8 mouse cellular contexts compared by ENCODE assay signal in the genomic region with DNA sequence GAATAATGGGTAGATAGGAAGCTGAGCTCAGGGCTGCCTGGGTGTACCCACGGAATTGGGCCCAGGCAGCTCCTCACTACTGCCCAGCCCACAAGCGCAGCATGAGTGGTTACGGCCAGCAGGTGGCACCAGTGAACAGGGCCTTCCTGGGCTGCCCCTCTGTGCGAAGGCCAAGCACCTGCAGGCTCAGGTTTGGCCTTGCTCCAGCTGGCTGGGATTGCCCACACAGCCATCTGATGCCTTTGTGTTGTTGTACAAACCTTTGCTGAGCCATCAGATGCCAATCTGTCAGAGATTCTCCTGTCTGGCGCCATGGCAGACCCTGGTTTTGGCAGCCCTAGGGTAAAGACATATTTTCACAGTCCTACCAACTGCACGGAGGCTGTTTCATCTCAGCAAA. TPM values are rescaled to one million over a fixed set of nuclear protein-coding genes. Genes with fewer than 3 reads are reported as not detected.
DNase-seq lines count a peak whose midpoint lies in the region; ATAC-seq and TF ChIP-seq lines count a peak whose summit lies in the region.

No protein-coding gene starts in this region.

- H3K4me2 ChIP-seq in embryonic facial prominence, embryonic 11.5 days (ENCODE audit: low read depth, low read length), result no peak overlapping the region
- no peak overlapping the region for H3K4me2 ChIP-seq in heart, embryonic 11.5 days
- H3K4me2 ChIP-seq in kidney, embryonic 16.5 days (replicated peaks; ENCODE audit: low read depth, low read length), result no peak overlapping the region
- no peak overlapping the region for H3K4me2 ChIP-seq in liver, postnatal 0 days (ENCODE audit: low read depth, low read length)
- no peak overlapping the region for H3K4me2 ChIP-seq in neural tube, embryonic 15.5 days

- H3K9me3 ChIP-seq in E14TG2a.4 (ENCODE audit: low read length), result no peaks in the 10 kb centered on the region
- H3K9me3 ChIP-seq in embryonic facial prominence, embryonic 11.5 days (replicated peaks; ENCODE audit: control insufficient read depth, low read length), result no peaks in the 10 kb centered on the region
- H3K9me3 ChIP-seq in heart, embryonic 11.5 days (replicated peaks; ENCODE audit: control insufficient read depth, low read length), result no peaks in the 10 kb centered on the region
- H3K9me3 ChIP-seq in kidney, embryonic 16.5 days (ENCODE audit: low read length), result no peaks in the 10 kb centered on the region; the same call in 1 of the 2 replicates
- no peaks in the 10 kb centered on the region for H3K9me3 ChIP-seq in liver, postnatal 0 days (ENCODE audit: low read length)
- H3K9me3 ChIP-seq in neural tube, embryonic 15.5 days (replicated peaks), result no peaks in the 10 kb centered on the region

- H3K27ac ChIP-seq in bone marrow, adult 2 months (ENCODE audit: control insufficient read depth, insufficient read depth, low read depth, low read length, poor library complexity), result no peak overlapping the region
- H3K27ac ChIP-seq in embryonic facial prominence, embryonic 11.5 days (replicated peaks; ENCODE audit: low read depth, low read length), result no peak overlapping the region
- no peak overlapping the region for H3K27ac ChIP-seq in heart, embryonic 11.5 days (ENCODE audit: low read depth, low read length)
- H3K27ac ChIP-seq in kidney, embryonic 16.5 days (ENCODE audit: low read length), result no peak overlapping the region
- H3K27ac ChIP-seq in liver, postnatal 0 days (ENCODE audit: low read depth), result no peak overlapping the region
- no peak overlapping the region for H3K27ac ChIP-seq in neural tube, embryonic 15.5 days (replicated peaks)

- 33% methylated on average over 6 of the region's 6 CpGs for WGBS in bone marrow, adult 2 months
- 26% methylated on average over 6 of the region's 6 CpGs for WGBS in embryonic facial prominence, embryonic 11.5 days
- WGBS in heart, embryonic 11.5 days (ENCODE audit: insufficient replicate concordance), result 31% methylated on average over 6 of the region's 6 CpGs
- WGBS in kidney, embryonic 16.5 days, result 31% methylated on average over 6 of the region's 6 CpGs
- WGBS in liver, postnatal 0 days (ENCODE audit: insufficient replicate concordance), result 30% methylated on average over 6 of the region's 6 CpGs
- WGBS in neural tube, embryonic 15.5 days, result 22% methylated on average over 6 of the region's 6 CpGs

- TF ChIP-seq POLR2A in bone marrow, adult 2 months (IDR thresholded peaks at IDR 0.05; ENCODE audit: borderline replicate concordance, control insufficient read depth, low read depth, low read length), result 0 out of 2 replicates have a peak, but pooled peaks have one; percentile 23

- peak overlapping the region; percentile 39; the same call in 1 of the 2 replicates for H3K4me3 ChIP-seq in E14TG2a.4 (replicated peaks; ENCODE audit: low read length)
- H3K4me3 ChIP-seq in bone marrow, adult 2 months (replicated peaks; ENCODE audit: control insufficient read depth, low read depth, low read length), result no peak overlapping the region
- H3K4me3 ChIP-seq in embryonic facial prominence, embryonic 11.5 days (ENCODE audit: low read depth, low read length), result no peak overlapping the region
- H3K4me3 ChIP-seq in heart, embryonic 11.5 days (ENCODE audit: low read depth, low read length), result no peak overlapping the region
- no peak overlapping the region for H3K4me3 ChIP-seq in kidney, embryonic 16.5 days (ENCODE audit: low read length)
- no peak overlapping the region for H3K4me3 ChIP-seq in liver, postnatal 0 days (ENCODE audit: low read depth, low read length)
- no peak overlapping the region for H3K4me3 ChIP-seq in neural tube, embryonic 15.5 days (replicated peaks)

- peak; percentile 78 for TF ChIP-seq CTCF in E14TG2a.4 (conservative IDR thresholded peaks at IDR 0.05; ENCODE audit: low read length)
- peak; percentile 96 for TF ChIP-seq CTCF in bone marrow, adult 2 months (IDR thresholded peaks at IDR 0.05; ENCODE audit: control insufficient read depth, insufficient read depth, low read length)
- peak; percentile 96 for TF ChIP-seq CTCF in liver, postnatal 0 days (IDR thresholded peaks at IDR 0.05; ENCODE audit: low read depth)

- no peak for TF ChIP-seq EP300 in liver, postnatal 0 days (IDR thresholded peaks at IDR 0.05; ENCODE audit: low read depth)

- H3K9ac ChIP-seq in embryonic facial prominence, embryonic 11.5 days (replicated peaks; ENCODE audit: low read length), result no peak overlapping the region
- H3K9ac ChIP-seq in heart, embryonic 11.5 days (ENCODE audit: low read depth, low read length), result no peak overlapping the region
- no peak overlapping the region for H3K9ac ChIP-seq in kidney, embryonic 16.5 days (replicated peaks; ENCODE audit: low read length)
- H3K9ac ChIP-seq in liver, postnatal 0 days (replicated peaks), result no peak overlapping the region
- H3K9ac ChIP-seq in neural tube, embryonic 15.5 days (replicated peaks), result no peak overlapping the region

- peaks cover 22% of the 10 kb centered on the region for H3K27me3 ChIP-seq in E14TG2a.4 (ENCODE audit: insufficient read depth, low read length)
- no peaks in the 10 kb centered on the region for H3K27me3 ChIP-seq in embryonic facial prominence, embryonic 11.5 days (ENCODE audit: control insufficient read depth, insufficient read depth, low read length)
- no peaks in the 10 kb centered on the region for H3K27me3 ChIP-seq in heart, embryonic 11.5 days (ENCODE audit: control insufficient read depth, insufficient read depth, low read length)
- H3K27me3 ChIP-seq in kidney, embryonic 16.5 days (ENCODE audit: insufficient read depth, low read length), result no peaks in the 10 kb centered on the region
- peaks cover 36% of the 10 kb centered on the region for H3K27me3 ChIP-seq in liver, postnatal 0 days (ENCODE audit: insufficient read depth, low read length)
- H3K27me3 ChIP-seq in neural tube, embryonic 15.5 days (replicated peaks), result no peaks in the 10 kb centered on the region

- ATAC-seq in embryonic facial prominence, embryonic 11.5 days (replicated peaks; ENCODE audit: insufficient number of reproducible peaks, low FRiP score, low TSS enrichment, low read depth), result 0 out of 2 replicates have a peak, but pooled peaks have one; percentile 22
- 0 out of 2 replicates have a peak, but pooled peaks have one; percentile 57 for ATAC-seq in heart, embryonic 11.5 days (replicated peaks; ENCODE audit: insufficient number of reproducible peaks, low FRiP score, low TSS enrichment)
- ATAC-seq in kidney, embryonic 16.5 days (ENCODE audit: low FRiP score, low TSS enrichment), result peak; percentile 66
- ATAC-seq in liver, postnatal 0 days, result peak; percentile 63
- ATAC-seq in neural tube, embryonic 15.5 days (ENCODE audit: low FRiP score), result peak; percentile 61; the same call in 1 of the 2 replicates

- H3K36me3 ChIP-seq in E14TG2a.4 (ENCODE audit: insufficient read depth, low read length), result no peaks in the 10 kb centered on the region
- H3K36me3 ChIP-seq in embryonic facial prominence, embryonic 11.5 days (replicated peaks; ENCODE audit: control insufficient read depth, insufficient read depth, low read depth, low read length), result no peaks in the 10 kb centered on the region
- H3K36me3 ChIP-seq in heart, embryonic 11.5 days (ENCODE audit: control insufficient read depth, insufficient read depth, low read length), result 0 out of 2 replicates have a peak, but pooled peaks cover 4% of the 10 kb centered on the region
- H3K36me3 ChIP-seq in kidney, embryonic 16.5 days (ENCODE audit: insufficient read depth, low read length), result no peaks in the 10 kb centered on the region; the same call in 1 of the 2 replicates
- 0 out of 2 replicates have a peak, but pooled peaks cover 11% of the 10 kb centered on the region for H3K36me3 ChIP-seq in liver, postnatal 0 days (replicated peaks; ENCODE audit: insufficient read depth, low read length)
- no peaks in the 10 kb centered on the region for H3K36me3 ChIP-seq in neural tube, embryonic 15.5 days

- H3K4me1 ChIP-seq in E14TG2a.4 (replicated peaks; ENCODE audit: low read depth, low read length), result peaks cover 54% of the 10 kb centered on the region
- H3K4me1 ChIP-seq in bone marrow, adult 2 months (ENCODE audit: control insufficient read depth, insufficient read depth, low read length), result peaks cover 3% of the 10 kb centered on the region; the same call in 1 of the 2 replicates
- H3K4me1 ChIP-seq in embryonic facial prominence, embryonic 11.5 days (ENCODE audit: control insufficient read depth, insufficient read depth, low read length), result no peaks in the 10 kb centered on the region
- peaks cover 8% of the 10 kb centered on the region; the same call in 1 of the 2 replicates for H3K4me1 ChIP-seq in heart, embryonic 11.5 days (ENCODE audit: control insufficient read depth, insufficient read depth, low read length)
- no peaks in the 10 kb centered on the region for H3K4me1 ChIP-seq in kidney, embryonic 16.5 days (ENCODE audit: insufficient read depth, low read length)
- H3K4me1 ChIP-seq in liver, postnatal 0 days (ENCODE audit: insufficient read depth), result peaks cover 5% of the 10 kb centered on the region; the same call in 1 of the 2 replicates
- no peaks in the 10 kb centered on the region for H3K4me1 ChIP-seq in neural tube, embryonic 15.5 days

- peak; percentile 81 for DNase-seq in embryonic facial prominence, embryonic 11.5 days (ENCODE audit: low spot score)
- peak; percentile 88 for DNase-seq in liver, postnatal 0 days
- peak; percentile 57 to 58 for DNase-seq in thymus, adult 18-20 months

RNA-seq across cellular contexts. Expression of gene Tm6sf1, which starts 9.4 kb away (rescaled TPM):
- 13.0 and 46.2 TPM in 2 replicates for polyA plus RNA-seq in bone marrow, adult 2 months (2011; ENCODE audit: insufficient read depth, insufficient read length, low replicate concordance, missing spikeins)
- polyA plus RNA-seq in embryonic facial prominence, embryonic 11.5 days (2014; fragmentation: Nextera tagmentation; extraction: Ambion mirVana), result 11.2 and 13.5 TPM in 2 replicates
- polyA plus RNA-seq in heart, embryonic 11.5 days (2014; fragmentation: Nextera tagmentation; extraction: Ambion mirVana), result 27.0 and 29.4 TPM in 2 replicates
- 13.2 and 14.3 TPM in 2 replicates for polyA plus RNA-seq in kidney, embryonic 16.5 days (2015; fragmentation: Nextera tagmentation; extraction: Ambion mirVana)
- 8.7 and 9.0 TPM in 2 replicates for polyA plus RNA-seq in liver, postnatal 0 days (2015; fragmentation: Nextera tagmentation; extraction: Ambion mirVana)
- polyA plus RNA-seq in neural tube, embryonic 15.5 days (2015; fragmentation: Nextera tagmentation; extraction: Ambion mirVana), result 15.1 and 25.6 TPM in 2 replicates

RNA-seq across cellular contexts. Expression of gene Gm10160, which starts 12.6 kb away (rescaled TPM):
- not detected in 2 replicates for polyA plus RNA-seq in bone marrow, adult 2 months (2011; ENCODE audit: insufficient read depth, insufficient read length, low replicate concordance, missing spikeins)
- not detected in 2 replicates for polyA plus RNA-seq in embryonic facial prominence, embryonic 11.5 days (2014; fragmentation: Nextera tagmentation; extraction: Ambion mirVana)
- not detected in 2 replicates for polyA plus RNA-seq in heart, embryonic 11.5 days (2014; fragmentation: Nextera tagmentation; extraction: Ambion mirVana)
- polyA plus RNA-seq in kidney, embryonic 16.5 days (2015; fragmentation: Nextera tagmentation; extraction: Ambion mirVana), result not detected in 2 replicates
- polyA plus RNA-seq in liver, postnatal 0 days (2015; fragmentation: Nextera tagmentation; extraction: Ambion mirVana), result not detected in 2 replicates
- not detected in 2 replicates for polyA plus RNA-seq in neural tube, embryonic 15.5 days (2015; fragmentation: Nextera tagmentation; extraction: Ambion mirVana)

RNA-seq across cellular contexts. Expression of gene Btbd1, which starts 38.9 kb away (rescaled TPM):
- 20.6 and 37.0 TPM in 2 replicates for polyA plus RNA-seq in bone marrow, adult 2 months (2011; ENCODE audit: insufficient read depth, insufficient read length, low replicate concordance, missing spikeins)
- 80.8 and 92.4 TPM in 2 replicates for polyA plus RNA-seq in embryonic facial prominence, embryonic 11.5 days (2014; fragmentation: Nextera tagmentation; extraction: Ambion mirVana)
- polyA plus RNA-seq in heart, embryonic 11.5 days (2014; fragmentation: Nextera tagmentation; extraction: Ambion mirVana), result 94.0 and 94.8 TPM in 2 replicates
- 52.1 and 62.1 TPM in 2 replicates for polyA plus RNA-seq in kidney, embryonic 16.5 days (2015; fragmentation: Nextera tagmentation; extraction: Ambion mirVana)
- 16.6 and 20.8 TPM in 2 replicates for polyA plus RNA-seq in liver, postnatal 0 days (2015; fragmentation: Nextera tagmentation; extraction: Ambion mirVana)
- polyA plus RNA-seq in neural tube, embryonic 15.5 days (2015; fragmentation: Nextera tagmentation; extraction: Ambion mirVana), result 93.1 and 96.6 TPM in 2 replicates
